Mouse (Mus musculus) kidney, postnatal 14 days (tissue): ENCODE measurements around the gene Rps6ka6.

Experiments used
- DNase-seq: peaks from one replicate; pipeline ENCODE4 v3.0.0; 2022; ENCODE audit warnings: mixed read lengths

Gene Rps6ka6

DNA sequence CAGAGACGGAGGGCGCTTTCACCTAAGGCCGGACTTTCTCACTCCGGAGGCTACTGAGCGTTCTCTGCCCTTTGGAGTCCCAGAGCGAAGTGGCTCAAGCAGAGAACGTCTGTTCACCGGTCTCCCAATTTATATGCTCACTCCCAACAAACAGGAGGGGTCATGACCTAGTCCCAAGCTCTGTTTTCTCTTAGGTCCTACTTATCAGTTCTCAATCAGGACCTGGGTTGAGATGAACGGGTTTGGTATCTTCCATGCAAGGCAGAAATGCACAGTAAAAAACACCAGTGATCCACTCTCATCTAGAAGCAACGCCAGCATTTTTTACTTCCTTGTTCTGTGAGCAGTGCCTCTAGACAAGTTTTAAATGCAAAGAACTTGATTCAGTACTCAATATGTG is at the start of gene Rps6ka6:
TSS of gene Rps6ka6 (minus strand) at position 101 of the 400 bp plus-strand sequence.
- no peak for DNase-seq

DNA sequence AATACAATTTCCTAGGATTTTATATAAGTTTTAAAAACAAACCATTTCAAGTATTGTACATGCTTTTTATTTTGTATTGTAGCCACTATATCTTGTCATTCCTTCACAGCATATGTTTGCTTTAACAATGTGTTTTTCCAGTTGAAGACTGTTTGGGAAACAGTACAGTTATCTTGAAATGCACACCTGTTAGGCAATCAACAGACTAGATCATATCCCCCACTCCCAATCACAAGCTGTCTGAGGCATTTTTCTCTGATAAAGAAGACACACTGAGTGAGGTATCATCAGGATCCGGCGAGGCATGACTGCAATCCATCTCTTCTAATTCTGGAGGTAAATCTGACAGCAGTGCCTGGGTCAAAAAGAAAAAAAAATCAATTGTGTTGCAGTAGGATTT is 39.3 kb upstream of the Rps6ka6 start:
- DNase-seq: no peak

- no peak for DNase-seq
These were observed 19.6 kb downstream of the Rps6ka6 start for GRCm38 (mm10) chrX:111518206-111518605.

GRCm38 (mm10) chrX:111463565-111464093 is 74.1 kb downstream of the Rps6ka6 start:
- DNase-seq: no peak

DNA sequence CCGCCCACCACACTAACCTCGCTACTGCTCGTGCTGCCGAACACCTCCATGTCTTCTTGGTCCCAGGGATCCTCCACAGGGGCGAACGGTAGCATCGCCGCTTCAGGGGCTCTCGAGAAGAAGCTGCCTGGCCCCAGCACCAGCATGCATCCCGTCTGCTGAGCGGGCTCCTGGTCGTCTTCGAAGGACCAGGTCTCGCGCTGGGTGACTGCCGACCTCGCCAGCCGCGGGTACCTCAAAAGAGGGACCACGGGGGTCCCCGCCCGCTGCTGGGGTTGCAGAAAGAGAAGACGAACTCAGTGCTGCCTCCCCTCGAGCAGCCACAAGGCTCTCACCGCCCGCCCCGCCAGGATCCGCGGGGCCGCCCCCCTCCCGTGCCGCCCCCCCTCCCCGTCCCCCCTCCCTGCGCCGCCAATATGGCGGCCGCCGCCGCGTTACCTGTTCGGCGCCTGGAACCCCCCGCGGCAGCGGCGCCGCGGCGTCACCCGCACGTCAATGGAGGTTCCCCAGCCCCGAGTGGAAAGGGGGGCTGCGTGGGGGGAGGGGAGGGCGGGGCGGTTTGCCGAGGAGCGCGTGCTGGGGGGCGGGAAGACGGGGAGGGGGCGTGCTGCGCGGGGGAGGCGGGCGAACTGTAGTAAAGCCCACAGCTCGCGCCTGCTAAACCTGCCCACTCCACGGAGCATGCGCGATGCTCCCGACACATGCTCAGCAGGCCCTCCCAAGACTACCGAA is 74.8 kb downstream of the Rps6ka6 start:
- peak; percentile 61 for DNase-seq

- DNase-seq: no peak
These were observed 75.3 kb downstream of the Rps6ka6 start for GRCm38 (mm10) chrX:111462495-111462832.

DNA sequence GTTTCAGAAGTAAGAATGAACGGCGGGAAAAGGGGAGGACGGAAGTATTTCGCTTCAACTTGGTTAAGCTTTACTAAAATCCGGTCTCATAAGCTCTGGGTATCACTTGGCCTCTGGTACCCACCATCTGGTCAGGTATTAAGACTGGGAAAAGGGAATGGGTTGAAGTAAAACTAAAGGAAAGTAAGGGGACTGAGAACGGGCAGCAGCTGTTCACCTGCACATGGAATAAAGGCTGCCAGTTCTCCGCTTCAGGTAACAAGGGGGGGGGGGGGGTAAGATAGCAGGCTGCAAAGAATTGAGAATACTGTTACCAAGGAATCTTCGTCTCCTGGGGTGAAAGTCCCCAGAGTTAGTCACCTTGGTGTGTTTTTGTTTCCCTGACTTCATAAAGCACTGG is 75.7 kb downstream of the Rps6ka6 start:
- no peak for DNase-seq

- no peak for DNase-seq
These were observed 77.6 kb downstream of the Rps6ka6 start for GRCm38 (mm10) chrX:111460166-111460565.

GRCm38 (mm10) chrX:111436571-111436970 is 101.2 kb downstream of the Rps6ka6 start:
- no peak for DNase-seq

DNA sequence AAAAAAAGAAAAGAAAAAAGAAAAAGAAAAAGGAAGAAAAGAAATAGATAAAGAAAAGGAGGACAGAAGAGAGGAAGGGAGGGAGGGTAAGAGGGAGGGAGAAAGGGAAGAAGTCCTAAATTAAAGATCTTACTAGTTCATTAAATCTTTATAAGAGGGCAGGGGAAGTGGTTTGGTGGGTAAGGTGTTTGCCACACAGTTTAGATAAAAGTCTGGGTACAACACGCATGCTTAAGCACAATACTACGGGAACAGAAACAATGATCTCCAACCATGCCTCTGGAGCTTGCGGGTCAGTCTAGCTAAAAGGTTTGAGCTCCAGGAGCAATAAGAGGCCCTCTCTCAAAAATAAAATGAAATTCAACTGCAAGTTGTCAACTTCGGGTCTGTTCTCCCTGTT is 123.0 kb downstream of the Rps6ka6 start:
- no peak for DNase-seq

- no peak for DNase-seq
These were observed 132.9 kb downstream of the Rps6ka6 start for GRCm38 (mm10) chrX:111404816-111405215.

- DNase-seq: no peak
These were observed 160.7 kb downstream of the Rps6ka6 start for GRCm38 (mm10) chrX:111377020-111377419.

DNA sequence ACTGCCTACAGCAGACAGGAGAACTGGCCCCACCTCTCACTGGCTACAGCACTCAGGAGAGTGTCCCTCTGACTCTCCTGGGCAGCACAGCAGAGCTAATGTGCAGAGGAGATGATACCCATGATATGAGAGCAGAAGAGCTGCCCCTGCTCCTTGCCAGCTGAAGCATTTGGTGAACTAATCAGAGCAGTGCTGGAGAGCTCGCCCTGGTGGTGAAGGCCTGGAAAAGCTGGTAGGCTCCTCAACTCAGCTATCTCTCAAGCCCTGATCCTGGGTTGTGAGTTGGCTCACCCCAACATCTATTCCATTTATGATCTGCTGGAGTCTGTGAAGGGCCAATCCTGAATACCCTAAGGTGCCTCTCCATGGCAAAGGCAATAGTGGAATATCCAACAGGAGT is 163.6 kb downstream of the Rps6ka6 start:
- no peak for DNase-seq
